Mouse (Mus musculus) ES-Bruce4 (cell line): ENCODE measurements around the gene Cyth3. TPM values are rescaled to one million over a fixed set of nuclear protein-coding genes. Genes with fewer than 3 reads are reported as not detected.

Source experiments
- H3K27ac ChIP-seq: 2 replicates; pipeline ENCODE4 v1.5.1; 2012; ENCODE audit warnings: low read length, inconsistent platforms; ENCODE audit not compliant: insufficient read depth
- H3K27me3 ChIP-seq: 2 replicates; pipeline ENCODE4 v1.6.1; 2012; ENCODE audit warnings: mild to moderate bottlenecking, low read length, inconsistent platforms; ENCODE audit not compliant: control insufficient read depth, poor library complexity, insufficient read depth, severe bottlenecking
- H3K36me3 ChIP-seq: 2 replicates; pipeline ENCODE4 v1.6.1; 2012; ENCODE audit warnings: inconsistent platforms, mild to moderate bottlenecking, low read length, moderate library complexity; ENCODE audit not compliant: control insufficient read depth, poor library complexity, insufficient read depth, severe bottlenecking
- H3K4me1 ChIP-seq: one replicate; pipeline ENCODE4 v1.8.1; 2011; ENCODE audit warnings: low read length; ENCODE audit not compliant: control insufficient read depth, insufficient read depth
- H3K4me3 ChIP-seq: 2 replicates; pipeline ENCODE4 v1.5.1; 2011; ENCODE audit warnings: low read depth, mild to moderate bottlenecking, low read length
- H3K9ac ChIP-seq: 2 replicates; pipeline ENCODE4 v1.6.1; 2012; ENCODE audit warnings: low read depth, mild to moderate bottlenecking, inconsistent platforms; ENCODE audit not compliant: poor library complexity, severe bottlenecking
- H3K9me3 ChIP-seq: replicated peaks from 2 replicates; pipeline ENCODE4 v1.6.1; 2012; ENCODE audit warnings: mild to moderate bottlenecking, low read length, inconsistent platforms; ENCODE audit not compliant: control insufficient read depth, poor library complexity, insufficient read depth, severe bottlenecking
- CTCF ChIP-seq: IDR thresholded peaks from one replicate; pipeline ENCODE4 v1.8.1; 2011; ENCODE audit warnings: low read depth, low read length
- EP300 ChIP-seq: IDR thresholded peaks from 2 replicates; pipeline ENCODE4 v1.6.1; 2011; ENCODE audit warnings: low read depth, low read length; ENCODE audit not compliant: insufficient read depth
- POLR2A ChIP-seq: IDR thresholded peaks from one replicate; pipeline ENCODE4 v1.8.1; 2011; ENCODE audit warnings: low read length; ENCODE audit not compliant: insufficient read depth
- polyA plus RNA-seq: library from polyadenylated mRNA; stranded (reverse); fragments of >200 nt; gene quantifications from 2 replicates; pipeline ENCODE4 v1.2.4, GENCODE M21; 2011; ENCODE audit warnings: low read depth; ENCODE audit not compliant: missing spikeins, insufficient read depth, insufficient read length

The Cyth3 gene
- polyA plus RNA-seq, 1 experiment, result 15.5 TPM

- no peak for TF ChIP-seq POLR2A
- TF ChIP-seq EP300, result no peak
- no peak for TF ChIP-seq CTCF
- no peaks in the 10 kb centered on the region for H3K4me1 ChIP-seq
- no peaks in the 10 kb centered on the region for H3K36me3 ChIP-seq
- no peaks in the 10 kb centered on the region for H3K27me3 ChIP-seq
- H3K9me3 ChIP-seq, result no peaks in the 10 kb centered on the region
- no peak overlapping the region for H3K27ac ChIP-seq
- H3K9ac ChIP-seq, result no peak overlapping the region
- H3K4me3 ChIP-seq, result no peak overlapping the region
These were observed 9.0 kb upstream of the Cyth3 start for GRCm38 (mm10) chr5:143613265-143613664.

- Histone ChIP-seq H3K4me3 (no peak overlapping the region), H3K4me1 (no peaks in the 10 kb centered on the region), H3K9me3 (no peaks in the 10 kb centered on the region), H3K36me3 (no peaks in the 10 kb centered on the region), H3K27ac (no peak overlapping the region), H3K9ac (no peak overlapping the region), H3K27me3 (no peaks in the 10 kb centered on the region)
- no peak for TF ChIP-seq CTCF
- TF ChIP-seq POLR2A, result no peak
- no peak for TF ChIP-seq EP300
These were observed 7.7 kb upstream of the Cyth3 start for GRCm38 (mm10) chr5:143614519-143614918.

GRCm38 (mm10) chr5:143615353-143615752 is 6.9 kb upstream of the Cyth3 start:
- Histone ChIP-seq H3K9ac (no peak overlapping the region), H3K27me3 (no peaks in the 10 kb centered on the region), H3K9me3 (no peaks in the 10 kb centered on the region), H3K27ac (no peak overlapping the region), H3K4me1 (no peaks in the 10 kb centered on the region), H3K36me3 (no peaks in the 10 kb centered on the region), H3K4me3 (no peak overlapping the region)
- TF ChIP-seq EP300 (no peak), POLR2A (no peak), CTCF (no peak)

GRCm38 (mm10) chr5:143616116-143616515 is 6.1 kb upstream of the Cyth3 start:
- Histone ChIP-seq H3K4me1 (no peaks in the 10 kb centered on the region), H3K9me3 (no peaks in the 10 kb centered on the region), H3K4me3 (no peak overlapping the region), H3K27me3 (no peaks in the 10 kb centered on the region), H3K36me3 (no peaks in the 10 kb centered on the region), H3K27ac (no peak overlapping the region), H3K9ac (no peak overlapping the region)
- no peak for TF ChIP-seq EP300
- TF ChIP-seq POLR2A, result no peak
- no peak for TF ChIP-seq CTCF

GRCm38 (mm10) chr5:143616657-143617329 is 5.5 kb upstream of the Cyth3 start:
- Histone ChIP-seq H3K9ac (no peak overlapping the region), H3K4me3 (no peak overlapping the region), H3K9me3 (no peaks in the 10 kb centered on the region), H3K27me3 (no peaks in the 10 kb centered on the region), H3K4me1 (no peaks in the 10 kb centered on the region), H3K36me3 (no peaks in the 10 kb centered on the region), H3K27ac (no peak overlapping the region)
- TF ChIP-seq POLR2A (no peak), CTCF (no peak), EP300 (no peak)

- H3K27me3 ChIP-seq, result no peaks in the 10 kb centered on the region
- no peak overlapping the region for H3K4me3 ChIP-seq
- no peaks in the 10 kb centered on the region for H3K4me1 ChIP-seq
- H3K9ac ChIP-seq, result no peak overlapping the region
- H3K27ac ChIP-seq, result no peak overlapping the region
- TF ChIP-seq CTCF (no peak), EP300 (no peak), POLR2A (no peak)
- H3K36me3 ChIP-seq, result no peaks in the 10 kb centered on the region
- H3K9me3 ChIP-seq, result no peaks in the 10 kb centered on the region
These were observed 4.6 kb upstream of the Cyth3 start for GRCm38 (mm10) chr5:143617487-143618209.
